Mouse (Mus musculus) thymus, postnatal 36 days (tissue): ENCODE results near the gene Cd6.

Source experiments
- DNase-seq, 2 experiments: peaks; one replicate each; pipeline ENCODE4 v3.0.0; 2022; ENCODE audit warnings: mixed read lengths in 2 of 2

Cd6 gene

DNA sequence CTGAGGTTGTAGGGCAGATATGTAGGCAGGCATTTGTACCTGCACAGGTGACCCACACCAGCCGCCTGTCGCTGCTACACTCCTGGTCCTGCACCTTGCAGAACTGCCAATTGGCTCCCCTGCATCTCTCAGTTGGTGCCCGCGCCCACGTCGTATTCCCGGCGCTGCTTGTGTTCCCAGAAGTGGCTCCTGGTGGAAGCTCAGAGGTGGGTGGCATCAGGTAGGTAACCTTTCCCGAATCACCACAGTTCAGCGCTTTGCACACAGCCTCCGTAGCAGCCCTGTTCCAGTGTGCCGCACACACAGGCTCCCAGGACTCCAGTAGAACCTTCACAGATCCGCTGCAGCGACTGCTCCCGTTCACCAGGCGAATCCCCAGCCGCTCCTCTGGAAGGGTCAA lies 30.7 kb downstream of the Cd6 start:
- DNase-seq, result no peak

DNA sequence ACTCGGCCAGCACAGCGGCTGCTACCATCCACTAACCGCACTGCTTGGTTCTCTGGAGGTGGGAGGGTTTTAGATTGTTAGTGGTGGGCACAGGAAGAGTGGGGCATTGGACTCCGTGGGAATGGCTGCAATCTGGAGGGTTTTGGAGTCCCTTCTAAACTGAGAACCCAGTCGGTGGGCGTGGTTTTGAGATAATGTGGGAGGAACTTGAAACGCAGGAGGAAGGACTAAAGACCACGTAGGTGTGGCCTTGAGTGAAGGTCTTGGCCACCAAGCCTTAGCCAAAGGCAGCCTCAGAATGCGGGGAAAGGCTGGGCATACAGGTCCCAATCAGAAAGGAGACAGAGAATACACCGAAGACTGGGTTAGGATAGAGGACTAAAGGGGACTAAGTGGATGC lies 31.3 kb downstream of the Cd6 start:
- no peak for DNase-seq

DNA sequence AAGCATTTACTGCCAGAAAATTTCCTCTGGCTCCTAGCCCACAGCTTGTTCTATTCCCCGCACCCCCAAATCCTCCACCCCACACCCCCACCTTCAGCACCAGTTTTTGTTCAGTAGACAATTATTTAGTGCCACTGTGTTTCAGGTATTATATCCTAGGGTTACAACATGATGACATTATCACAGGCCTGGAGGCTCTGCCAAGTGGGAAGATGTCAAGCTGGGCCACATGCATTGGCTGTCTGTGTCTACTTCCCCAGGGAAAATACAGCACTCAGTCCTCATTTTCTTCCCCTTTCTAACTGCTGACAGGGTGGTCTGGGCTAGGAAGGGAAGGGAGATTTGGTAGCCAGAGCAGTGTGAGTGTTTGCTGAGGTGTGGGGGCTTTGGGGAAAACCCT lies 34.9 kb downstream of the Cd6 start:
- DNase-seq, result no peak

DNA sequence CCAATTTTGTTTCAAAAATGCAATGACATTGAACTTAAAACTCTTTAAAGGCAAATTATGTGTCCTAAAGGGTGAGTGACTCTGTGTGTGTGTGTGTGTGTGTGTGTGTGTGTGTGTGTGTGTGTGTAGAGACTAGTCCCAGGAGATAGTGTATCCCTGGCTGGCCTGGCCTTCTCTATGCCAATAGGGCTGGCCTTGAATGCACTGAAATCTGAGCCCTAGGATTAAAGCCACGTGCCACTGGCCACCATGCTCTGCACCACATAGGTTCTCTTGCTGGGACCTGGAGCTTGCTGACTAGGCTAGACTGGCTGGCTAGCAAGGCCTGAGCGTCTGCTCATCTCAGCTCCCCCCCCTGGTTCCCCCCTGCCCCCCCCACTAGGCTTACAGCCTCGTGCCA lies 36.8 kb downstream of the Cd6 start:
- DNase-seq, result no peak

DNA sequence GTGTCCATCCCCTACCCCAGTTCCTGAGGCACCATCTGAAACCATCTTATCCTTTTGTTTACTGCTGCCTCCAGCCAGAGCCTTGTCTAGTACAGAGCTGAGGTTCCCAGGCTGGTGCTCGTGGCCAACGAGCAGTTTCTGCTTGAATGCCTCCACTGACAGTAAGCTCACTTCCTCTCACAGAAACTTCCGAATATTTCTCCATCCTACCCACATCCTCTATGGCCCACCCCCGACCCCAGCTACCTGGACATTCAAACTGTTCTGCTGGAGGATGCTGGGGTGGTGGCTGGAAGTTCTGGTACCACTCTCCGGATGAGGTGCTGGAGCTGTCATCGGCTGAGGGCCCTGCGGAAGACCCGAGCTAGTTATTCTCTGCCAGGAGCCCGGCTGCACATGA lies 39.5 kb downstream of the Cd6 start:
- no peak for DNase-seq

GRCm38 (mm10) chr19:10788242-10788641 lies 41.6 kb downstream of the Cd6 start:
- DNase-seq, result peak; percentile 79 to 87

GRCm38 (mm10) chr19:10787406-10787805 lies 42.5 kb downstream of the Cd6 start:
- DNase-seq, result peak; percentile 79 to 89

- peak; percentile 22 to 47 for DNase-seq
Measured at GRCm38 (mm10) chr19:10786753-10787152, 43.1 kb downstream of the Cd6 start.

- DNase-seq, result no peak
Measured at GRCm38 (mm10) chr19:10784796-10785459, 44.9 kb downstream of the Cd6 start.

GRCm38 (mm10) chr19:10784061-10784460 lies 45.8 kb downstream of the Cd6 start:
- DNase-seq, result peak; percentile 53 to 65

DNA sequence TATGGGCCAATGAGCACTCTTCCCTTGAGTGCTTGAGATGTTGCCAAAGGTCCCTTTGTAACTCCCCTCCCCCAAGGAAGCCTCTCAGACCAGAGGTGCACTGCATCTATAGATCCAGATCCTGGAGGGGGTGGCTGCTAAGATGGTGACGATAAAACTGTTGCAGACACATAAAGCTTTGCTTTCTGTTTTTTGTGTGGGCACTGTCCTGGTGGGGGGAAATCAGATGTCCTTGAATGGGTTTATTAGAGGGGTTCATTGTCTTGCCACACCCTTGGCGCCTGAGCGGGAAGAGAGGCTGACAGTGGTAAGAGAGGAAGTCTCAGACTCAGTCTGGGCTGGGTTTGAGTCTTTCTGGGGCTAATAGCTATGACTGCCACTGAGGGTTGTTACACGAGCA lies 46.7 kb downstream of the Cd6 start:
- peak; percentile 53 for DNase-seq

GRCm38 (mm10) chr19:10781641-10782040 lies 48.2 kb downstream of the Cd6 start:
- DNase-seq, result no peak

- DNase-seq, result no peak
Measured at GRCm38 (mm10) chr19:10776906-10777305, 53.0 kb downstream of the Cd6 start.

DNA sequence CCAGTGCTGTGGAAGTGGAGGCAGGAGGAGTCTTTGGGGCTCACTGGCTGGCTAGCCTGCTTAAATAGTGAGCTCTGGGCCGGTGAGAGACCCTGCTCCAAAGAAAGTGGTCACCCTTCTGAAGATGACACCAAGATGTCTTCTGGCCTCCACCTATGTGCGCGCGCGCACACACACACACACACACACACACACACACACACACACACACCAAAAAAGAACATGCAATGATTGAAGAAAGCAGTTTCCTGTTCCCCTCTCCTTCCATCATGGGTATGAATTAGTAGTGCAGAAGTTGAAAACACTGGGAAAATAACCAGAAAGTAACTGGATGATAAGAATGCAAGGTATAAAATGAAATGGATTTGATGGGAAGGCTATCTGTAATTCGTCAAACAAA lies 55.7 kb downstream of the Cd6 start:
- DNase-seq, result no peak

GRCm38 (mm10) chr19:10773384-10773783 lies 56.5 kb downstream of the Cd6 start:
- no peak for DNase-seq

GRCm38 (mm10) chr19:10772866-10773265 lies 57.0 kb downstream of the Cd6 start:
- no peak for DNase-seq

DNA sequence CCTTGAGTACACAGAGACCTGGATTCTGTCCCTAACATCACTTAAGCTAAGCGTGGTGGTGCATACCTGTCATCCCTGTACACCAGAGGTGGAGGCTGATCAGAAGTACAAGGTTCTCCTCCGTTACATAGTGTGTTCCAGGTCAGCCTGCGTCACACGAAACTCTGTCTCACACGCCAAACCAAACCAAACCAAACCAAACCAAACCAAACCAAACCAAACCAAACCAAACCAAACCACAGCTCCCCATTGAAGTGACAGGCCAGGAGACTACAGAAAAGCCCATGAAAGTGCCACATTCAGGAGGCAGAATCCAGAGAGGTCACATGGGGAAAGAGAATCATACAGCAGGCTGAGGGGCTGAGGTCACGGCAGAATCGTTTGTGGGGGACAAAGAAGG lies 57.9 kb downstream of the Cd6 start:
- DNase-seq, result no peak

GRCm38 (mm10) chr19:10769429-10770195 lies 60.2 kb downstream of the Cd6 start:
- DNase-seq, result no peak

- DNase-seq, result no peak
Measured at GRCm38 (mm10) chr19:10768694-10769428, 61.0 kb downstream of the Cd6 start.

DNA sequence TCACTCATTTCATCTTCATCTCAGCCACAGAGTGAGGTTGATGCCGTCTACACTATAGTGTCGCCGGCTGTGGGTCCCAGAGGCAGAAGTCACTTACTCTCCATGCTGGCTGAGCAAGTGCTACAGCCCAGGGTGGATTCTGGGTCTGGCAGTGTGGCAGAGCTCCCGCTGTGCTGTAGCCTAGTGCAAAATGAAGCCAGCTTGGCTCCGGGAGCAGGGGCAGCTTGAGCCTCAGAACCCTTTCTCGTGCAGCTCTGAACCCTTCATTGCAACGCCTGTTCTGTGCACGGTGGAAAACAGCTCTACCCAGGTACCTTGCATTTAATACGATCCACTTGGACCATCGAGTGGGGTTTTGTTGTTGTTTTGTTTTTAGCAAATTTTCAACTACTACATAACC lies 62.2 kb downstream of the Cd6 start:
- DNase-seq, result no peak

DNA sequence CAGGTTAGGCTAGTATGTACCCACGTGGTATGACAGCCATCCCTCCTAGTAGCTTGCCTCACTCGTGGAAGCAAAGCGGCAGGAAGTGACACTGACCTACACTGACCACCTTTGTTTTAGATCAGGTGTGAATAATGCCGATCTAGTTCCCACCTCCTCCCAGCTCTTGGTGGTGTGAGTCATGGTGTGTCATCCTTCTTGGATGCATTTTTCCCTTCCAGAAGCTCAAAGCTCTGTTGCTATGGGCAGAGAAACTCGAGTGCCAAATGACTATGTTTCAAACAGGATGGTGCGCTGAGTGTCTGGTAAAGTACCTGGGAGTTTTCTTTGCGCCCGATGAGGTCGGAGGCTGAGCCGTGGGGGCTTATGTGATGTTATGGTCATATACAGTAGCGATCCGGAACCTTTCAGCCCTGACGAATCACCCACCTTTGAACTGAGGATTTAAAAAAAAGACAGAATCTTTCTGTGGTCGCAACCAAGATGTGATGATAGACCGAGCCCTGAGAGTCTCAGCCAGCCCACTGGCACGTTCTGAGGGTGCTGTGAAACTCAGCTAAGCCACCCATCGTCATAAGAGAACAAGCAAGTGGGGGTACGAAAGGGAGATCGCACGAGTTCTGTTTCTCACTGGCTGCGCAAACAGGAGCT lies 66.4 kb downstream of the Cd6 start:
- DNase-seq, result no peak

- DNase-seq, result no peak
Measured at GRCm38 (mm10) chr19:10762468-10762867, 67.4 kb downstream of the Cd6 start.

GRCm38 (mm10) chr19:10761794-10762415 lies 68.0 kb downstream of the Cd6 start:
- no peak for DNase-seq
